Mouse (Mus musculus): ENCODE results near the gene Grin2b. TPM values are rescaled to one million over a fixed set of nuclear protein-coding genes. Genes with fewer than 3 reads are reported as not detected.
"Not testable (repeated sequence)": the region's sequence is repeated elsewhere in the genome, so short reads cannot be mapped to it uniquely, and the experiment has no call there.

Grin2b gene
- polyA plus RNA-seq, 1 experiment, result 0.03 TPM

DNA sequence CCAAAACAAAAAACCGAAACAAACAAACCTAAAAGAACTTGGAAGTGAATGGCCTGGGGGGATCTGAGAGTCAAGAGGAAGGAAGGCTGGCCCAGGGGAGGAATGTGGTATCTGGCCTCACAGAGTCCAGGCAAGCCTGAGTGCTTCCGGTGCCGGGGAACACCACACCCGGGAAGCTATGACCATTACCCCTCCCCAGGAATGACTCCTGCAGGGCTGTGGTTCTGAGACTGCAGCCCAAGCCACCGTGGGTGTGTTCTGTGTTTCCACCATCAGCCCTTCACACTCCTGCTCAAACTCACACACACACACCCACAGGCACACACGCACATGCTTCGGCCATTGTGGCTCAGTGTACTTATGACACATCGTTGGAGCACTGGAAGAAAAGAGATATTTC lies 459.6 kb downstream of the Grin2b start:
- Histone ChIP-seq H3K4me3 (ENCODE audit: low read depth, low read length) (no peak overlapping the region), H3K9ac (ENCODE audit: low read depth, poor library complexity, severe bottlenecking) (no peak overlapping the region), H3K4me1 (ENCODE audit: control insufficient read depth, insufficient read depth, low read length) (peaks cover 3% of the 10 kb centered on the region), H3K27me3 (ENCODE audit: control insufficient read depth, insufficient read depth, low read length, poor library complexity, severe bottlenecking) (no peaks in the 10 kb centered on the region), H3K27ac (ENCODE audit: insufficient read depth, low read length) (no peak overlapping the region), H3K9me3 (replicated peaks; ENCODE audit: control insufficient read depth, insufficient read depth, low read length, poor library complexity, severe bottlenecking) (no peaks in the 10 kb centered on the region), H3K36me3 (ENCODE audit: control insufficient read depth, insufficient read depth, low read length, poor library complexity, severe bottlenecking) (no peaks in the 10 kb centered on the region)
- no peak for TF ChIP-seq EP300 (IDR thresholded peaks at IDR 0.05; ENCODE audit: insufficient read depth, low read depth, low read length)
- TF ChIP-seq POLR2A (IDR thresholded peaks at IDR 0.05; ENCODE audit: insufficient read depth, low read length), result no peak
- no peak for TF ChIP-seq CTCF (IDR thresholded peaks at IDR 0.05; ENCODE audit: low read depth, low read length)

DNA sequence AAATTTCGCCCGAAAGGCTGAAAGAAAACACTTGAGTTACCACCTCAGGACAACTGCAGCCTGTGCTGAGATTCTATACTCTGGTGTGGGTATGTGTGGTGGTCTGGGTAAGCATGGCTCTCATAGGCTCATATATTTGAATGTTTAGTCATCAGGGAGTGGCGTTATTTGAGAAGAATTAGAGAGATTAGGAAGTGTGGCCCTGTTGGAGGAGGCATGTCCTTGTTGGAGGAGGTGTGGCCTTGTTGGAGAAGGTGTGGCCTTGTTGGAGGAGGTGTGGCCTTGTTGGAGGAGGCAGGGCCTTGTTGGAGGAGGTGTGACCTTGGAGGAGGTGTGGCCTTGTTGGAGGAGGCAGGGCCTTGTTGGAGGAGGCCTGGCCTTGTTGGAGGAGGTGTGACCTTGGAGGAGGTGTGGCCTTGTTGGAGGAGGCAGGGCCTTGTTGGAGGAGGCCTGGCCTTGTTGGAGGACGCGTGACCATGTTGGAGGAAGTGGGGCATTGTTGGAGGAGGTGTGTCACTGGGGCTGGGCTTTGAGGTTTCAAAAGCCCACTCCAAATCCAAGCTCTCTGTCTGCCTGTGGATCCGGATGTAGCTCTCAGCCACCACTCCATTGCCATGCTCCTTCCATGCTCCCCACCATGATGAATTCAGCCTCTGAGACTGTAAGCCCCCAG lies 466.3 kb downstream of the Grin2b start:
- not testable (repeated sequence) for H3K36me3 ChIP-seq (ENCODE audit: control insufficient read depth, insufficient read depth, low read length, poor library complexity, severe bottlenecking); H3K9me3 ChIP-seq (replicated peaks; ENCODE audit: control insufficient read depth, insufficient read depth, low read length, poor library complexity, severe bottlenecking); H3K27ac ChIP-seq (ENCODE audit: insufficient read depth, low read length); H3K27me3 ChIP-seq (ENCODE audit: control insufficient read depth, insufficient read depth, low read length, poor library complexity, severe bottlenecking); H3K9ac ChIP-seq (ENCODE audit: low read depth, poor library complexity, severe bottlenecking); H3K4me1 ChIP-seq (ENCODE audit: control insufficient read depth, insufficient read depth, low read length)
- peak overlapping the region; percentile 8 for H3K4me3 ChIP-seq (ENCODE audit: low read depth, low read length)

DNA sequence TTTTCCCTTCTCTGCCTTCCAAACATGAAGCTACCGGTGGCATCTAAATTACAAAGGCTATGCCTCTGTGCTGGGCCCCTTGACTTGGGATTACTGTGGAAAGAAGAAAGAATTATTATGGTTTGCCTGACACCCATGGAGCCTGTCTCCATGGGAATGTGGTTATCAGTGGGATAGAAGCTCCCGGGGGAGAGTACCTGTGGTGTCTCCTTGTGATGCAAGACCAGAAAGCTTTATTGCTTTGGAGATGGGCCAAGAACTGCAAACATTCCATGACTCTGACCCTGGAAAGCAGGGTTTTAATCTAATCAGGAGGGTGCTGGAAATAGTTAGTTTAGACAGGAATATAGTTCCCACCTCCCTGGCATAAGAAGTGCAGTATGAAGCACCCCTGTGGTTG lies 469.7 kb downstream of the Grin2b start:
- Histone ChIP-seq H3K4me1 (ENCODE audit: control insufficient read depth, insufficient read depth, low read length) (no peaks in the 10 kb centered on the region), H3K9me3 (replicated peaks; ENCODE audit: control insufficient read depth, insufficient read depth, low read length, poor library complexity, severe bottlenecking) (no peaks in the 10 kb centered on the region), H3K9ac (ENCODE audit: low read depth, poor library complexity, severe bottlenecking) (no peak overlapping the region), H3K36me3 (ENCODE audit: control insufficient read depth, insufficient read depth, low read length, poor library complexity, severe bottlenecking) (no peaks in the 10 kb centered on the region), H3K4me3 (ENCODE audit: low read depth, low read length) (no peak overlapping the region), H3K27ac (ENCODE audit: insufficient read depth, low read length) (no peak overlapping the region), H3K27me3 (ENCODE audit: control insufficient read depth, insufficient read depth, low read length, poor library complexity, severe bottlenecking) (no peaks in the 10 kb centered on the region)
- no peak for TF ChIP-seq EP300 (IDR thresholded peaks at IDR 0.05; ENCODE audit: insufficient read depth, low read depth, low read length)
- no peak for TF ChIP-seq CTCF (IDR thresholded peaks at IDR 0.05; ENCODE audit: low read depth, low read length)
- no peak for TF ChIP-seq POLR2A (IDR thresholded peaks at IDR 0.05; ENCODE audit: insufficient read depth, low read length)

DNA sequence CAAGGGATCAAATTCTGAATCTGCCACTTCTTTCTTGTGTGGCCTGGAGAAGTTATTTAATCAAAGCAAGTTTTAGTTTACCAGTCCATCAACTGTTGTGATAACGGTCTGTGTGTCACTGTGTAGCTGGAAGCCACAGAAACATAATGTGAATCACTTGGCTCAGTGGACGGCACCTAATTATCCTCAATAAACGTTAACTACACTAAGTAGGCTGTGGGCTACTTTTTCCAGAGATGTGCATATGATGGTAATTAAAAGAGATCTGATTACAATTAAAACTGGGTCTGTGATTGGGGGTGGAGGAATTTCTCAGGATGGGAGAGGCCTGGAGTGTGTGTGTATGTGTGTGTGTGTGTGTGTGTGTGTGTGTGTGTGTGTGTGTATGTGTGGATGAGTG lies 471.9 kb downstream of the Grin2b start:
- H3K27me3 ChIP-seq (ENCODE audit: control insufficient read depth, insufficient read depth, low read length, poor library complexity, severe bottlenecking), result no peaks in the 10 kb centered on the region
- no peak overlapping the region for H3K4me3 ChIP-seq (ENCODE audit: low read depth, low read length)
- no peaks in the 10 kb centered on the region for H3K36me3 ChIP-seq (ENCODE audit: control insufficient read depth, insufficient read depth, low read length, poor library complexity, severe bottlenecking)
- H3K27ac ChIP-seq (ENCODE audit: insufficient read depth, low read length), result no peak overlapping the region
- TF ChIP-seq EP300 (IDR thresholded peaks at IDR 0.05; ENCODE audit: insufficient read depth, low read depth, low read length), result no peak
- no peak for TF ChIP-seq POLR2A (IDR thresholded peaks at IDR 0.05; ENCODE audit: insufficient read depth, low read length)
- TF ChIP-seq CTCF (IDR thresholded peaks at IDR 0.05; ENCODE audit: low read depth, low read length), result no peak
- no peak overlapping the region for H3K9ac ChIP-seq (ENCODE audit: low read depth, poor library complexity, severe bottlenecking)
- H3K9me3 ChIP-seq (replicated peaks; ENCODE audit: control insufficient read depth, insufficient read depth, low read length, poor library complexity, severe bottlenecking), result no peaks in the 10 kb centered on the region
- H3K4me1 ChIP-seq (ENCODE audit: control insufficient read depth, insufficient read depth, low read length), result no peaks in the 10 kb centered on the region

DNA sequence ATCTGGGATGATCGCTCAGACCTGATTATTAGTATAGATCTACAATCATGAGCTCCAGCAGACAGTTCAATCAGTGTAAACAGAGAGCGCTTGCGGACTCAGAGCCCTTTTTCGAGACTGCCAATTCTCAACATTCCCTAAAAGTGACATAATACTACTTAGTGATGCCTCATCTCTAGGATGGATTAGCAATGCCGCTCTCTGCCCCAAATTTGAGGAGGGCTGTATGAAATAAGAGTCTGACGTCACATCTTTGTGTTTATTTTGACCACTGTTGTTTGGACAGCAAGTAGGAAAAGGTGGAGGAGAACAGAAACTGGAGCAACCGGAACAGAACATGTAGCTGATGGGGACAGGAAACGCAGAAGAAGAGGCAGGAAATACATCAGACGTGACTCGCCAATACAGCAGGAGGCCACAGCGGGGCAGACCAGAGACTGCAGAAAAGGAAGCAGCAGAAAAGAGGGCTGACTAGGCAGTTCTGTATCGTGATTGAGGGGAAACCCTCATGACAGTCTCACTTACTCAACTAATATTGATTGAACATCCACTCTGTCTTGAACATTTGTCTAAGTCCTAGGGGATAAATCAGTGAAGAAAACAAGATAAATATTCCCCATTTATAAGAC lies 472.5 kb downstream of the Grin2b start:
- Histone ChIP-seq H3K27me3 (ENCODE audit: control insufficient read depth, insufficient read depth, low read length, poor library complexity, severe bottlenecking) (no peaks in the 10 kb centered on the region), H3K27ac (ENCODE audit: insufficient read depth, low read length) (no peak overlapping the region), H3K9ac (ENCODE audit: low read depth, poor library complexity, severe bottlenecking) (no peak overlapping the region), H3K4me1 (ENCODE audit: control insufficient read depth, insufficient read depth, low read length) (no peaks in the 10 kb centered on the region), H3K36me3 (ENCODE audit: control insufficient read depth, insufficient read depth, low read length, poor library complexity, severe bottlenecking) (no peaks in the 10 kb centered on the region), H3K9me3 (replicated peaks; ENCODE audit: control insufficient read depth, insufficient read depth, low read length, poor library complexity, severe bottlenecking) (no peaks in the 10 kb centered on the region; the same call in 1 of the 2 replicates), H3K4me3 (ENCODE audit: low read depth, low read length) (no peak overlapping the region)
- no peak for TF ChIP-seq POLR2A (IDR thresholded peaks at IDR 0.05; ENCODE audit: insufficient read depth, low read length)

DNA sequence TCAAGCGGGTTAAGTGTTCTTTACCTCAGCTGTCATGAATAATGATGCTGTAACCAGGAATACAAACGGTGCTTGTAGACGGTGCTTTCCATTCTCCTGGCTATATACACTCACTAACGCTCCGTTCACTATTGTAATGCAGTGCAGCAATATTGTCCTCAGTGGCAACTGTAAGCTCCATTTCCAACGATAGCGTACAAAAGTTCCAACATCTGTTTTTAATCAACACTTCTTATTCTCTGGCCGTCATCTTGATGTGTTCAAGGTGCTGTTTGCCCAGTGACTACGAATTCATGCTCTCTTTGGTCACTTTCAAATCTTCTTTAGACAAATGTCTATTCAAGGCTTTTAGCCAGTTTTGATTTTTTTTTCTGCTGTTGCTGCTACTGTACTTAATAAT lies 480.8 kb downstream of the Grin2b start:
- no peak overlapping the region for H3K27ac ChIP-seq (ENCODE audit: insufficient read depth, low read length)

More for the DNA sequence above, 480.8 kb downstream of the Grin2b start:
- no peaks in the 10 kb centered on the region for H3K4me1 ChIP-seq (ENCODE audit: control insufficient read depth, insufficient read depth, low read length)
- TF ChIP-seq CTCF (IDR thresholded peaks at IDR 0.05; ENCODE audit: low read depth, low read length), result no peak
- no peak for TF ChIP-seq POLR2A (IDR thresholded peaks at IDR 0.05; ENCODE audit: insufficient read depth, low read length)
- no peak for TF ChIP-seq EP300 (IDR thresholded peaks at IDR 0.05; ENCODE audit: insufficient read depth, low read depth, low read length)
- H3K27me3 ChIP-seq (ENCODE audit: control insufficient read depth, insufficient read depth, low read length, poor library complexity, severe bottlenecking), result no peaks in the 10 kb centered on the region; the same call in 1 of the 2 replicates
- H3K4me3 ChIP-seq (ENCODE audit: low read depth, low read length), result no peak overlapping the region
- no peaks in the 10 kb centered on the region for H3K36me3 ChIP-seq (ENCODE audit: control insufficient read depth, insufficient read depth, low read length, poor library complexity, severe bottlenecking)
- no peaks in the 10 kb centered on the region; the same call in 1 of the 2 replicates for H3K9me3 ChIP-seq (replicated peaks; ENCODE audit: control insufficient read depth, insufficient read depth, low read length, poor library complexity, severe bottlenecking)
- H3K9ac ChIP-seq (ENCODE audit: low read depth, poor library complexity, severe bottlenecking), result no peak overlapping the region
